Mouse (Mus musculus) bone marrow, adult 2 months (tissue): Measurements from ENCODE around the gene H2-T23. TPM values are rescaled to one million over a fixed set of nuclear protein-coding genes. Genes with fewer than 3 reads are reported as not detected.
"Not testable (repeated sequence)": the region's sequence is repeated elsewhere in the genome, so short reads cannot be mapped to it uniquely, and the experiment has no call there.

Experiments
- H3K27ac ChIP-seq: fragments of 200-500 bp; 2 replicates; pipeline ENCODE4 v1.5.1; 2012; ENCODE audit warnings: low read depth, mild to moderate bottlenecking, control low read depth, inconsistent platforms, low read length; ENCODE audit not compliant: control insufficient read depth, poor library complexity, insufficient read depth
- H3K4me1 ChIP-seq: fragments of 200-500 bp; 2 replicates; pipeline ENCODE4 v1.6.1; 2011; ENCODE audit warnings: low read length; ENCODE audit not compliant: control insufficient read depth, insufficient read depth
- H3K4me3 ChIP-seq: fragments of 200-500 bp; replicated peaks from 2 replicates; pipeline ENCODE3; 2011; ENCODE audit warnings: mild to moderate bottlenecking, low read depth, low read length, control low read depth; ENCODE audit not compliant: control insufficient read depth
- CTCF ChIP-seq: fragments of 200-500 bp; IDR thresholded peaks from 2 replicates; pipeline ENCODE4 v1.5.1; 2011; ENCODE audit warnings: low read length, control low read depth; ENCODE audit not compliant: control insufficient read depth, insufficient read depth
- POLR2A ChIP-seq: fragments of 200-500 bp; IDR thresholded peaks from 2 replicates; pipeline ENCODE4 v1.6.1; 2011; ENCODE audit warnings: low read depth, mild to moderate bottlenecking, control low read depth, low read length, borderline replicate concordance; ENCODE audit not compliant: control insufficient read depth
- WGBS: fragments of 180-500 bp; shearing (Covaris S2); methylation state at CpG from one replicate; pipeline ENCODE4 v1.1.7; 2018; 5-methylcytosine and 5-hydroxymethylcytosine counted together
- polyA plus RNA-seq: library from polyadenylated mRNA; stranded (reverse); fragments of >200 nt; gene quantifications from 2 replicates; pipeline ENCODE4 v1.2.4, GENCODE M21; 2011; ENCODE audit warnings: low replicate concordance; ENCODE audit not compliant: missing spikeins, insufficient read depth, insufficient read length

H2-T23 gene
- polyA plus RNA-seq = 60.1 and 94.6 TPM in 2 replicates

GRCm38 (mm10) chr17:36032351-36032875, at the start of gene H2-T23:
TSS of gene H2-T23 (minus strand) at chr17:36032855.
- H3K4me1 ChIP-seq = not testable (repeated sequence)
- Histone ChIP-seq H3K4me3 (peak within 1 kb of the TSS; percentile 88), H3K27ac (peak within 1 kb of the TSS; percentile 91)
- WGBS = 4% methylated on average over 25 of the region's 25 CpGs
- peak; percentile 52 for TF ChIP-seq POLR2A

DNA sequence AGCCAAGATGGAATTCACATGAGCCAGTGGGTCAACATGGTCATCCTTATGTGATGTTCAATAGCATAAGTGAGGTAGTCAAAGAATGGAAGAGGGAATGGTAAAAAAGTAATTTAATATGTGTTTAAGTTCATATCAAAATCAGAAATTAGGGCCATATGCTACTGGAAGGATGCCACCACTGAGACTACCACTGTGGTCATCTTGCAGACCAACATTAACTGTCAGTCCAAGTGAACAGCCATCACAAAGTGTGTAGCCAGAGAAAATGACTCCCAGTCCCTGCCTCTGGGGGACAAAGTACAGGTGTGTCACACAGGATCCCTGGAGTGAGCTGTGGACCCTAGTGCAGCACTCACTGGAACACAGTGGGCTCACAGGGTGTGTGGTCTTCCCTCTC, 49.2 kb upstream of the H2-T23 start:
- H3K4me3 ChIP-seq, H3K27ac ChIP-seq, H3K4me1 ChIP-seq: not testable (repeated sequence)

DNA sequence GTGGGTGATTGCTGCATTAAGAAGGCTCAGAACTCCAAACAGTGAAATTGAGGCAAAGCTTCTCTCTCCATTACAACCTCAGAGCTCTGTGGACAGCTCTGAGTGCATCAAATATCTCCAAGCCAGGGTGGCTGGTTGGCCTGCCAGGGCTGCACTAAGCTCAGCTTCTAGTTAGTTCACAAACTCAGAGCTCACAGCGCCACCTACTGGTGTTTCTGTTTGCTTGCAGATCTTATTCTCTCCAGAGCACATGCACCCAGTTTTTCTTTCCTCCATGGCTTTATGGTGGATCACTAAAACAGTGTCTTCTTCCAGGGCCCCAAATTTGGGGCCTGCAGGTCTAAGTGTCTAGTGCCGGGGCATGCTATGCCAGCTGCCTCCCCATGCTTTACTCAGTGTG, 28.2 kb upstream of the H2-T23 start:
- H3K4me3 ChIP-seq = no peak overlapping the region
- TF ChIP-seq POLR2A (no peak), CTCF (peak; percentile 70)
- H3K4me1 ChIP-seq = no peaks in the 10 kb centered on the region
- no peak overlapping the region for H3K27ac ChIP-seq
- WGBS = 12% methylated on average over 2 of the region's 2 CpGs

GRCm38 (mm10) chr17:36058362-36058761, 25.7 kb upstream of the H2-T23 start, which contains the start of gene Gm11127:
TSS of gene Gm11127 (minus strand) at chr17:36058371.
- H3K27ac ChIP-seq, H3K4me3 ChIP-seq, H3K4me1 ChIP-seq: not testable (repeated sequence)
- WGBS = 58% methylated on average over 1 of the region's 1 CpGs

GRCm38 (mm10) chr17:36057927-36058326, 25.3 kb upstream of the H2-T23 start:
- not testable (repeated sequence) for H3K4me3 ChIP-seq, H3K27ac ChIP-seq, H3K4me1 ChIP-seq
- 83% methylated on average over 25 of the region's 25 CpGs for WGBS

- Histone ChIP-seq H3K4me1 (peaks cover 3% of the 10 kb centered on the region), H3K27ac (peak overlapping the region; percentile 58), H3K4me3 (peak overlapping the region; percentile 92)
- 29% methylated on average over 3 of the region's 3 CpGs for WGBS
- TF ChIP-seq POLR2A = no peak
- TF ChIP-seq CTCF = no peak
These were observed 10.6 kb upstream of the H2-T23 start for GRCm38 (mm10) chr17:36043286-36043685.

DNA sequence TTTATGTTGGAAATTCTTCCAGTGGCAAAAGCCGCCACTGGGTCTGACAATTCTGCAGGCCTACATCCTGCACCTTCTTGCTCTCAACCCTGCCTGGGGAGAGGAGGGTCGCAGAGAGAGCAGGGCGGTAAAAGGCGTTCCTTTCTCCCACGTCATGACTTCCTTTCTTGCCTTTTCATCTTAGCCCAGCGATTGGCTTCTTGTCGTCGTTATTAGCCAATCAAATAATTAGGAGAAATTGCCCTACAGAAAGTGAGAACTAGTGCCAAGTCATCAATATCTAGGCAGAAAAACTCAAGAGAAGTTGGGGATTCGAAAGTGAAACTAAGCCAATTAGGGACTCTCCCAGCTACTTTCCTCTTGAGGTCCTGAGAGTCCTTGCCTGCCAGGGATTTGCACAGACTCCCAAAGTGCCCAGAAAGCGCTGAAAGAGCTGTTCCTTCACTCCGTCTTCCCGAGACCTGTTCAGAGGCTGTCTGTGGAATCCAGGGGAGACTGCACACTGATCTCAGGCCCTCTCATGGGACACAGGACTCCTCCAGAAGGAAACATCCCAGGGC, 10.0 kb upstream of the H2-T23 start, which contains the start of the genes H2-T22 and Gm6034:
TSS of gene H2-T22 (minus strand) at position 138 of the 560 bp plus-strand sequence.
TSS of gene Gm6034 (plus strand) at position 352 of the 560 bp plus-strand sequence.
- TF ChIP-seq POLR2A = peak; percentile 25; the same call in 1 of the 2 replicates
- Histone ChIP-seq H3K27ac (peak within 1 kb of the TSS; percentile 58), H3K4me3 (peak within 1 kb of the TSS; percentile 92)
- not testable (repeated sequence) for H3K4me1 ChIP-seq
- under 1% methylated on average over 12 of the region's 12 CpGs for WGBS

DNA sequence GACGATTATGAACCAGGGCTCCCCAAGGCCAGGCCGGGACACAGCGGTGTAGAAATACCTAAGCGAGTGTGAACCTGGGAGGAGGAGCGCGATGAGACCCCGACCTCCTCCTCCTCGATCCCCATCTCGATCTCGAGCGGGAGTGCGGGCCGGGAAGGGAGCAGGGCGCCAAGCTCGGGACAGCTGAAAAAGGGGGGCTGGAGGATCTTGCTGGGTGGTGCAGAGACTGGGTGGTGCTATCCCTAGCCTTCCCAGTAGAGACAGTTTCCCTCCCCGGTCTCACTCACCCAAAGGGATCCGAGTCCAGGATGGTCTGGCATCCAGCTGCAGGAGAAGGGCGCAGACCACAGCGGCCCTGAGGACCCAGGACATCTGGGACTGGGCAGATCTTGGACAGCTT, 9.4 kb upstream of the H2-T23 start:
- peak overlapping the region; percentile 66 for H3K4me3 ChIP-seq
- 2% methylated on average over 19 of the region's 19 CpGs for WGBS
- H3K27ac ChIP-seq, H3K4me1 ChIP-seq: not testable (repeated sequence)

- H3K4me1 ChIP-seq, H3K27ac ChIP-seq, H3K4me3 ChIP-seq: not testable (repeated sequence)
- 79% methylated on average over 2 of the region's 2 CpGs for WGBS
These were observed 7.9 kb upstream of the H2-T23 start for GRCm38 (mm10) chr17:36040604-36041003.

DNA sequence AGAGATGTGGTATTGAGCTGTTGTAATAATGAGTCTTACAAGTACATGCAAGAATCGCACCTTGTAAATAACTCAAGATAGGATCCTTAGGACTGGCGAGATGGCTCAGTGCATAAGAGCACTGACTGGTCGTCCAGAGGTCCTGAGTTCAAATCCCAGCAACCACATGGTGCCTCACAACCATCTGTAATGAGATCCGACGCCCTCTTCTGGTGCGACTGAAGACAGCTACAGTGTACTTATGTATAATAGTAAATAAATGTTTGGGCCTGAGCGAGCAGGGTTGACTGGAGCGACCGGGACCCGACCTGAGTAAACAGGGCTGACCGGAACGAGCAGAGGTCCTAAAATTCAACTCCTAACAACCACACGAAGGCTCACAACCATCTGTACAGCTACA, 3.5 kb upstream of the H2-T23 start:
- not testable (repeated sequence) for H3K4me3 ChIP-seq, H3K4me1 ChIP-seq, H3K27ac ChIP-seq
- 82% methylated on average over 13 of the region's 13 CpGs for WGBS
